Mouse (Mus musculus): ENCODE results near the gene Sbk1. TPM values are rescaled to one million over a fixed set of nuclear protein-coding genes. Genes with fewer than 3 reads are reported as not detected.

Sbk1 gene
- polyA plus RNA-seq, 1 experiment from 2014 or later: 120 TPM

DNA sequence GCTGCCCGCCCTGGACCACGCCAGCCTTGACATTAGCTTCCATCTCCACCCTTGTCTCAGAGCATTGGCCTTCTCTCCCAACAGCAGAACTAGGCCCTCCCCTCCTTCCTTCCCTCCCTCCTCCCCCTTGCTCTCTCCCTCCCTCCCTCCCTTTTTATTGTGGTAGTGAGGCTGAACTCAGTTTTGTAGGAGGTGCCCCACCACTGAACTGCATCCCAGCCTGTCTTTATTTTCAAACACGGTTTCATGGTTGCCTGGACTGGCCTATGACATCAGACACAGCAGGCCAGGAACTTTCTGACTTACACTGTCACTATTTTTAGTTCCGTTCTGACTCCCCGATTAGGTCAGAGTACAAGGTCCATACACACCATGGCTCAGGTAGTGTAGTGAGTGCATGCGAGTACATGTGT lies 67.8 kb downstream of the Sbk1 start:
- no peak overlapping the region for H3K27ac ChIP-seq
- no peak overlapping the region for H3K4me2 ChIP-seq
- H3K27me3 ChIP-seq: no peaks in the 10 kb centered on the region
- H3K4me1 ChIP-seq (replicated peaks): peaks cover 6% of the 10 kb centered on the region; the same call in 1 of the 2 replicates
- H3K36me3 ChIP-seq: no peaks in the 10 kb centered on the region
- WGBS: 77% methylated on average over 6 of the region's 6 CpGs
- no peak overlapping the region for H3K9ac ChIP-seq (replicated peaks)
- no peak overlapping the region for H3K4me3 ChIP-seq (replicated peaks)
- no peak for ATAC-seq (ENCODE audit: insufficient number of reproducible peaks, insufficient read depth, low FRiP score, low TSS enrichment, low read depth)
- no peaks in the 10 kb centered on the region for H3K9me3 ChIP-seq

DNA sequence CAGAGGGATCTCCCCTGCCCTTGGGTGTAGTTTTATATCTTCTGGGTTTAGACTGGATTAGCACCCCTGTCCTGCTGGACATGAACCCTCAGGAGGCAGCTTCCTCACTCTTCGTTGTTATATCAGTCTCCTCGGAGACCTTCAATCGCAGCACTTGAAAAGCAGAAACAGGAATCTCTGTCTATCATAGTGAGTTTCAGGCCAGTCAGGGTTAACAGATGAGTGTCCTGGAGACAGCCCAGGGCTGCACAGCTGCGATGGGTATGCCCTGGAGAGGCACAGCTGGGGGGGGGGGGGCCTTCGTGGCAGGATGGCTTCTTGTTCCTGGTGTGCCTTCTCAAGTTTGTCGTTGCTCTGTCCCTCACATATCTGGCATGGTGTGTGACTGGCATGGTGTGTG lies 68.5 kb downstream of the Sbk1 start:
- Histone ChIP-seq H3K4me2 (no peak overlapping the region), H3K9me3 (no peaks in the 10 kb centered on the region), H3K9ac (replicated peaks) (no peak overlapping the region), H3K36me3 (no peaks in the 10 kb centered on the region), H3K4me3 (replicated peaks) (no peak overlapping the region), H3K27me3 (no peaks in the 10 kb centered on the region), H3K27ac (no peak overlapping the region), H3K4me1 (replicated peaks) (peaks cover 6% of the 10 kb centered on the region; the same call in 1 of the 2 replicates)
- 52% methylated on average over 6 of the region's 6 CpGs for WGBS
- ATAC-seq (ENCODE audit: insufficient number of reproducible peaks, insufficient read depth, low FRiP score, low TSS enrichment, low read depth): no peak

Other genes starting within 250 kb of the Sbk1 start
- gene Gsg1l, start 190.2 kb upstream of the Sbk1 start, polyA plus RNA-seq (2016; fragmentation: Nextera tagmentation; extraction: Ambion mirVana): 0.83 and 0.84 TPM in 2 replicates
- 63.6 and 72.8 TPM in 2 replicates for gene Xpo6, start 72.1 kb upstream of the Sbk1 start, polyA plus RNA-seq (2016; fragmentation: Nextera tagmentation; extraction: Ambion mirVana)
- 2.9 and 3.2 TPM in 2 replicates for gene Lat, start 97.0 kb downstream of the Sbk1 start, polyA plus RNA-seq (2016; fragmentation: Nextera tagmentation; extraction: Ambion mirVana)
- 57.2 and 58.8 TPM in 2 replicates for gene Spns1, start 104.8 kb downstream of the Sbk1 start, polyA plus RNA-seq (2016; fragmentation: Nextera tagmentation; extraction: Ambion mirVana)
- 2.9 and 3.2 TPM in 2 replicates for gene Nfatc2ip, start 124.1 kb downstream of the Sbk1 start, polyA plus RNA-seq (2016; fragmentation: Nextera tagmentation; extraction: Ambion mirVana)
- gene Cd19, start 142.3 kb downstream of the Sbk1 start, polyA plus RNA-seq (2016; fragmentation: Nextera tagmentation; extraction: Ambion mirVana): not detected in 2 replicates
- gene Rabep2, start 156.1 kb downstream of the Sbk1 start, polyA plus RNA-seq (2016; fragmentation: Nextera tagmentation; extraction: Ambion mirVana): 37.1 and 37.7 TPM in 2 replicates
- 52.5 and 54.1 TPM in 2 replicates for gene Atp2a1, start 190.5 kb downstream of the Sbk1 start, polyA plus RNA-seq (2016; fragmentation: Nextera tagmentation; extraction: Ambion mirVana)
- gene Sh2b1, start 202.8 kb downstream of the Sbk1 start, polyA plus RNA-seq (2016; fragmentation: Nextera tagmentation; extraction: Ambion mirVana): 57.8 and 59.9 TPM in 2 replicates
- 137 and 140 TPM in 2 replicates for gene Tufm, start 214.7 kb downstream of the Sbk1 start, polyA plus RNA-seq (2016; fragmentation: Nextera tagmentation; extraction: Ambion mirVana)
- 59.6 and 65.8 TPM in 2 replicates for gene Atxn2l, start 230.8 kb downstream of the Sbk1 start, polyA plus RNA-seq (2016; fragmentation: Nextera tagmentation; extraction: Ambion mirVana)

All from limb, embryonic 12.5 days (tissue).